Mouse (Mus musculus) adrenal gland, postnatal 10 days (tissue): ENCODE data around the gene Ublcp1. TPM values are rescaled to one million over a fixed set of nuclear protein-coding genes. Genes with fewer than 3 reads are reported as not detected.
A peak's percentile ranks its signal among the peaks of the same experiment; 100 is the strongest.
"Not testable (repeated sequence)": the region's sequence is repeated elsewhere in the genome, so short reads cannot be mapped to it uniquely, and the experiment has no call there.

ENCODE experiments used
- DNase-seq: peaks from one replicate; pipeline ENCODE4 v3.0.0; 2021; ENCODE audit warnings: mixed read lengths
- total RNA-seq, 2 experiments: library from RNA; stranded (reverse); gene quantifications; 2 replicates each; pipeline ENCODE4 v1.2.3; 2021

Gene Ublcp1
- total RNA-seq, 2 experiments from 2014 or later, result 37.1 to 39.6 TPM

- no peak for DNase-seq
Observed at GRCm38 (mm10) chr11:44494643-44495323, 24.5 kb upstream of the Ublcp1 start.

DNA sequence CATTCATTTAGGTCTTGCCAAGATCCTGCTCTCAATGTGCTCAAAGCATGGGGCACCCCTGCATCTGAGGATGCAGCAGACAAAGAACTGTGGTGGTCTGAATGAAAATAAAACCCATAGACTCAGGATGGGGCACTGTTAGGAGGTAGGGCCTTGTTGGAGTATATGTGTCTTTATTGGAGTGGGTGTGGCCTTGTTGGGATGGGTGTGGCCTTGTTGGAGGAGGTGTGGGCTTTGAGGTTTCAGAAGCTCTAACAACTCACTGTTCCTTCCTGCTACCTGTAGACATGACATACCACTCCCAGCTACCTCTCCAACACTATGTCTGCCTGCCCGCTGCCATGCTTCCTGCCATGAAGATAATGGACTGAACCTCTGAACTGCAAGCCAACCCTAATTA lies 18.8 kb upstream of the Ublcp1 start:
- no peak for DNase-seq

DNA sequence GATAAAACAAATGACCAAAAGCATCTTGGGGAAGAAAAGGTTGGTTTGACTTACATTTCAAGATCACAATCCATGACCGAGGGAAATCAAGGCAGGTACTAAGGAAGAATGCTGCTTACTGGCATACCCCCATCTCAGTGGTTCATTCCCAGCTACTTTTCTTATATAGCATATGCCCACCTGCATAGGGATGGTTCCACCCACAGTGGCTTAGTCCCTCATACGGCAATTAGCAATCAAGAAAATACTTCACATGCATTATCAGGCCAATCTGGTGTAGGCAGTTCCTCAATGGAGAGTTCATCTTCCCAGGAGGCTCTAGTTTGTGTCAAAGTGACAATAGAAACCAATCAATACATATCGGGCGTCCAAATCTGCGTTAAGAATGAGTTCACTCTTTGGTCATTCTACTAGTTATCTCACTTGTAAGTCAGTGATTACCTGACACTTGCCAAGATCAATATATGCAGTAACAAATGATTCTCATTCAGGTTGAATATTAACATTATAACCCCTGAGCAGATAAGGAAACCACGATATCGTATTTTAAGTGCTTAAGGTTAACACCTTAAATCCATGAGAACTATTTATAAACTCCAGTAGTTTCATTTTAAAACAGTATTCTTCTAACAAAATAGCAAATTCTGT lies 14.9 kb upstream of the Ublcp1 start:
- no peak for DNase-seq

GRCm38 (mm10) chr11:44480246-44480645 lies 9.9 kb upstream of the Ublcp1 start:
- no peak for DNase-seq

DNA sequence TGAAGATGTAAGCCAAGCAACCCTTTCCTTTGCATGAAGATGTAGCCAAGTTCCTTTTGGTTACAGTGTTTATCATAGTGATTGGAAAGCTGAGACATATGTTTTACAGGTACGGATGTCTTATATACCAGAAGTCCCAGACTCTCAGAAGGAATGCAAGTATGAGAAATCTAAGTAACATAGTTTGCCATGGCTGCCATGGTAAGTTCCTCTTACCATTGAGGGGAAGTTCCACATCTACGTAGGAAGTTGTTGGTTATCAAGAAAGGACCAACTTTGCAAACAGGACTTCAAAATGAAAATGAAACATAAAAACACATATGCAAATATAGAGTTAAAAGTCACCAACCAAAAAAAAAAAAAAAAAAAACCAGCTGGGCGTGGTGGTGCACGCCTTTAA lies 8.1 kb upstream of the Ublcp1 start:
- DNase-seq, result no peak

- DNase-seq, result no peak
Observed at GRCm38 (mm10) chr11:44476445-44476844, 6.1 kb upstream of the Ublcp1 start.

- DNase-seq, result no peak
Observed at GRCm38 (mm10) chr11:44475467-44475866, 5.2 kb upstream of the Ublcp1 start.

- DNase-seq, result peak; percentile 10
Observed at GRCm38 (mm10) chr11:44471337-44471995, 1.2 kb upstream of the Ublcp1 start.

DNA sequence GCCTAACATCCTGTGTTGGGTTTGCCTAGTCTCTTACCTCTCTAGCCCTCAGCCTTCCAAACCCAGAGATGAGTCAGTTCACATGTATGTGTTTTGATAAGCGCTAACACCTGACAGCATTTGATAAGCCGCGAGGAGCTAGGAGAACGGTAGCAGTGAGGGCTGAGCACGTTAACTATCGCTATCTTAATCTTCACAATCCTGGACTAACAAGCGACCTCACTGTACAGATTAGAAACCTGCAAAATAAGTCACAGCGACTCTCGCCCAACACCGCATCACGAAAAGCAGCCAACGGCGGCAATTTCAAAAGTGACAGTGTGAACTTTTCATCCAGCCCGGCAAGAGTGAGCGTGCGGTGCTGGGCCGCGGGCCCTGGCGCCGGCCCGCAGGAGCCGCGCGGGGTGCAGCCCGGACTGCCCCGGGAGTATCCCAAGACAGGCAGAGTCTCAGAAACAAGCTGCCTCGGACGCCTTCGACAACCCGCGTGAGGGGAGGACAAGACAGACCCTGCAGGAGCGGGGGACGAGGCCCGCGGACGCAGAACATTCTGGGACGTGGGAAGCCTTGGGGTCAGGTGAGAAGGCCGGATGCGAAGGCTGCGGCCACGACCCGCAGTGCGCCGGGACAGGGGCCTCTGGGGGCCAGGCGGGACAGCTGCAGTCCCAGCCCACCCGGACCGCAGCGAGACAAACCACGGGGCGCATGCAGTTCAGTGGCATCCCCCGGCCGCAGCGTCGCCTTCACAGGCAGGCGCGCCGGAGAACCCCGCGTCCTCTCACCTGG lies 459 bp downstream of the Ublcp1 start:
- DNase-seq, result no peak

DNA sequence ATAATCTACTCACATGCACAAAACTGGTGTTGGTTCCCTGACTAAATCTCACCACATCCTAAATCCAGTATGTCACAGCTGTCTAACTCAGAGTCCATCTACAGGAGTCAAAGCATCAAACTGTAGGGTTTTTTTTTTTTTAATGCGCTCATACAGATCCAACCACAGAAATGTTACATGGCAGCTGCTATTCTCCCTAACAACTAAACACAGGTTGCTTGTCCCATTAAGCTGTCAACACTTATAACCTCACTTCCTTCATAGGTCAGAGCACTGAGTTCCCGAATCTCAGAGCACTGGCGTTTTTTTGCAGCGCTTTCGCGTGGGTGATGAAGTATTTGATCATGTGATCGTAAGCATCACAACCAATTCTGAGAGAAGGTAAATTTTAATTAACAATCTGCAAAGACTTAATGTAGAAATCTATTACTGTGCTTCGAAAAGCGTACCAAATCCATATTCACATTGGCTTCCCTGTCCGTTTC lies 1.9 kb downstream of the Ublcp1 start:
- no peak for DNase-seq

- DNase-seq, result no peak
Observed at GRCm38 (mm10) chr11:44466949-44467442, 3.3 kb downstream of the Ublcp1 start.

DNA sequence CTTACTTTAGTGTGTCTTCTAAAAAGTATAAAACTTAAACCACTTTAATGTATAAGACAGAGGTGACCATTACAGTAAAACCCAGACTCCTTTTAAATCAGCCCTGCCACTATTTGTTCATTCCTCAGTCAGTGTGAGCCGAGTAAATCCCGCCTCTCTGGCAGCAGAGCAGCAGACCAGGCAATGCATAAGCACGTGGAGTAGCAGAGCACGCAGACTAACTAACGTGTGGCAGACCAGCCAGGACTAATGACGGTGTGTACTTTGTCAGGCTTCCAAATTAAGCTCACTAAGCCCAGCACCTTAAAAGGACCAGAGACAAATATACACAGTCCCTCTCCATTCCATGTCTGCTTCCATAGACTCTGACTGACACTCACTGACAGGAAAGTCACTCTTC lies 8.8 kb downstream of the Ublcp1 start:
- DNase-seq, result no peak

DNA sequence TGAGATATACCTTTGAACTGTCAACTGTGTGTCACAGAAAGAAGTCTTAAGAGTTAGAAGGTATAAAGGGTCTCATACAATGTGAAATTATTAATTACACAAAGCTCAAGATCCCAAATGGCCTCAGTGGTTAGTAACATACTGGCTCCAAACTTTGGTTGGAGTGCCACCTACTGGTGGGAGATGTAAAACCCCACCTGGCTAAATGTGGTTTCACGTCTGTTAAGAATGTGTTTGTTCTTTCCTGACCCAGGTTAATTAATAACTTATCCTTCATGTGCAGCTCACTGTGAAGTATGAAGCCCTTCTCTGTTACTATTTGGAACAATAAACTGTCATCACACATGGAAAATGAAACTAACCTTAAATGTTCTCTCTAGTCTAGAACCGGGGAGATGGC lies 16.9 kb downstream of the Ublcp1 start:
- peak; percentile 71 for DNase-seq

DNA sequence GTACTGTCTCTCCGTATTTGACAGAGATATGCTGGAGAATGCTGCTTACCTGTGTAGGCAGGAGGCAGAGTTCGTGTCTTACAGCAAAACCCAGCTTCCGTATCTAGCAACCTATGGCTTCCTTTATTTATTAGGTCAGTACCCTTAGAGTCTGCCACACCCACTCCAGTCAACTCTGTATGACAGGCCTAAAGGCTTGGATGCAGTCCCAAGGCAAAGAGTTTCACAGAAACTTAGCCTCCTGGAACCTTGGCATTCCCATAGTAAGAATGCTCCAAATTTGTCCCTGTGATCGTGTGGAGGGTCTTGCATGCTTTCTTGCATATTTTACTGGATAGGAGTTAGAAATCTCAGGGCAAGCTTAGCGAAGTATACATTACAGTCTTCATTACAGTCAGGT lies 18.3 kb downstream of the Ublcp1 start:
- not testable (repeated sequence) for DNase-seq

- no peak for DNase-seq
Observed at GRCm38 (mm10) chr11:44451046-44451445, 19.3 kb downstream of the Ublcp1 start.

DNA sequence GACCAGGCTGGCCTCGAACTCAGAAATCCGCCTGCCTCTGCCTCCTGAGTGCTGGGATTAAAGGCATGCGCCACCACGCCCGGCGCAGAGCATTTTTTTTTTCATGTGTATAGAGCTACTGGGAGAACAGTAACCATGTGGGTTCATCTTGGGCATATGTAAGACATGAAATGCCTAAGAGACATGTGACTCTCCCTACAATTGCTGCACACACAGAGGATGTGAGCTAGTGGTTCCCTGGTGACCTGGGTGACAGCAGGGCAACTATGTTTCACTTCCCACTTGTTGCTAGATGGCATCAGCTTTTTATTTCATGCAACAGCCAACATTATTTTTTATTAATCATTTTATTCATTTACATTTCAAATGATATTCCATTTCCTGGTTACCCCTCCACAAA lies 32.5 kb downstream of the Ublcp1 start:
- DNase-seq, result no peak

DNA sequence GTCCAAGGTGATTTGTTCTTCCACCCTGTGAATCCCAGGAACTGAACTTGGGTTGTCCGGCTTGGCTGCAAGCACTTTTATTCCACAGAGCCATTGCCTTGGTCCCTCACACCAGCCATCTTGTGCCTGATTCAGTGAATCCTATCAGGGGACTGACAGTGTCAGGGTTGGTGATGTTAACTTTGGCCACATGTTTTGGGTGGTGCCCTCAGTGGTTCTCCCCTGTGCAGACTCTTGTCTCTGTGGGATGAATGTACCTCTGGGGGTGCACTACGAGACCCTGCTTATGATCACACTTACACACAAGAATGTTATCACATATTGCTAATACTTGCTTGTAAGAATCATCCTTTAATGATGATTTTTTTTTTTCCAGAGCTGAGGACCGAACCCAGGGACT lies 40.3 kb downstream of the Ublcp1 start:
- DNase-seq, result no peak

DNA sequence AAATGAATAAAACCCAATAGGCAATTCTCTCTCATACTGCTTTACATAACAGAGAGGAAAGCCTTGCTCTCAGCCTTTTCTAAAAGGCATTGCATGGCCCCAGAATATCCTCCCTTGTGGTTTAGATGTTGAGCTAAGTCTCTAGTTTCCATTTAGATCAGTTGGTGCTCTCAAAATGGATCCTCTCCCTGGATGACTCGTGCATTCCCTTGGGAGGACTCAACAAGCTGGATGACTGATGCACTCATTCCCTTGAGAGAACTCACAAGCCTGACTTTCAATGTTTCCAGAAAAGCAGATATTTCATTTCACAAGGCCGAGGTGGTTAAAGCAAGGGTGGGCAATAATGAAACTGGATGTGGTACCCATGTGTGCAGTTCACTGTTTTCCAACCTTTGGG lies 42.3 kb downstream of the Ublcp1 start:
- no peak for DNase-seq

DNA sequence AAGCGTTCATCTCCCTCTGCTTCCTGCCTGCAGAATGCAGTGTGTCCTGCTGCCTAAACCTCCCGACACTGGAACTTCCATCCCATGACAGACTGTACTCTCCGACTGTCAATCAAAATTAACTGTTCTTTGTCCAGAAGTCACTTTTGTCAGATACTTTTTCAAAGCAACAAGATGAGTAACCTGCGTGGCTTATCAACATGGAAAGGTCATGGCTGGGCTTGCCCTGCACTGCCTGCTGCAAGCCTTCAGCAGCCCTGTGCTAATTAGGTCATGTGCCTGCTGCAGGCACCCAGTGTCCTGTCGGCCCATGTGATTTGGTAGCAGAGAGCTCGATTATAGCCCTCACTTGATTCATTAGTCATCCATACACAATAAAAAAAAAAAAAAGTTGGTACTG lies 44.7 kb downstream of the Ublcp1 start:
- DNase-seq, result peak; percentile 30

DNA sequence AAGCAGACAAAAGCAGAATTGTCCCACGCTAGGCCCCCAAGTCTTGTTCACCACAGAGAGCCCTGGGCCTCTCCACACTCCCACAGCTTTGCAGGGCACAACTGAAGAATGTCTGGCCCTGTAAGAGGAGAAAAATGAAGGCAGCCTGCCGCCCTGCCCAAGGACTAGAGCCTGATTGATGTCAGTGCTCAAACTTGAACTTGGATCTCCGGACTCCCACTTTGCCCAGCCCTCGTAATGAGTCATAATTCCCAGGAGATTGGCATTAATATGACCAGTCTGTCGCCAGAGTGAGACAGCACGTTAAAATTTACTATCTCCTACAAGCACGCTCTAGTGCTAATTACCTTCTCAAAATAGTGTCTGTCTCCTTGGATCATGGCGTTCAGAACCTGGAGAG lies 45.3 kb downstream of the Ublcp1 start:
- peak; percentile 13 for DNase-seq

GRCm38 (mm10) chr11:44423955-44424354 lies 46.3 kb downstream of the Ublcp1 start:
- no peak for DNase-seq

DNA sequence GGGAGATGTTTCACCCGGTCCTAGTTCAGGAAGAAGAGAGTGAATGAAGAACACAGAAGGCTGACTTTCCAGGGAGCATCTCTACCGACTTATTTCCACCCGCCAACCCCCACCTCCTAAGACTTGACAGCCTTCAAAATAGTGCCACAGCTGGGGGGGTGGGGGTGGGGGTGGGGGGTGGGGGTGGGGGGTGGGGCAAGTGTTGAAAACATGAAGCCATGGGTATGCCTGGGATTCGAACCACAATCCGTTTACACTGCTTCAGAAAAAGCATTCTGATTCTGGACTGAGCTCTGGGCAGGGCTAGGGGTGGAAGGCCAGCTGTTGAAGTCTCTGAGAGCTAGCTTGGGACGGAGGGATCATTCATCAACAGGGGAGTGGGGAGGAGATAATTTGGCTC lies 47.0 kb downstream of the Ublcp1 start:
- DNase-seq, result no peak
